Mouse (Mus musculus) kidney, postnatal 0 days (tissue): ENCODE data around the gene Tbc1d25. TPM values are rescaled to one million over a fixed set of nuclear protein-coding genes. Genes with fewer than 3 reads are reported as not detected.

Source experiments
- ATAC-seq: fragments of 200-750 bp; cut with Nextera tagmentation; replicated peaks from 2 replicates; pipeline ENCODE4 v1.8.0; 2017; ENCODE audit warnings: low read depth, moderate number of reproducible peaks, moderate TSS enrichment, moderate library complexity; ENCODE audit not compliant: low FRiP score
- DNase-seq: peaks from one replicate; pipeline ENCODE4 v3.0.0-alpha.2; 2016; ENCODE audit warnings: low spot score
- H3K27ac ChIP-seq: fragments of 300-500 bp; sonication (generic); 2 replicates; pipeline ENCODE4 v1.5.1; 2014; ENCODE audit warnings: mild to moderate bottlenecking
- H3K27me3 ChIP-seq: fragments of 300-500 bp; sonication (generic); 2 replicates; pipeline ENCODE4 v1.6.1; 2014; ENCODE audit warnings: low read length, mixed read lengths; ENCODE audit not compliant: insufficient read depth
- H3K36me3 ChIP-seq: fragments of 300-500 bp; sonication (generic); 2 replicates; pipeline ENCODE4 v1.6.1; 2014; ENCODE audit warnings: low read length, mixed read lengths; ENCODE audit not compliant: insufficient read depth
- H3K4me1 ChIP-seq: fragments of 300-500 bp; sonication (generic); replicated peaks from 2 replicates; pipeline ENCODE4 v1.6.1; 2014; ENCODE audit warnings: antibody characterized with exemption, low read length, mixed read lengths; ENCODE audit not compliant: insufficient read depth
- H3K4me2 ChIP-seq: fragments of 300-500 bp; sonication (generic); 2 replicates; pipeline ENCODE4 v1.6.1; 2014; ENCODE audit warnings: mild to moderate bottlenecking, low read length, moderate library complexity, mixed read lengths
- H3K4me3 ChIP-seq: fragments of 300-500 bp; sonication (generic); replicated peaks from 2 replicates; pipeline ENCODE4 v1.5.1; 2014; ENCODE audit warnings: low read depth, low read length
- H3K9ac ChIP-seq: fragments of 300-500 bp; sonication (generic); 2 replicates; pipeline ENCODE4 v1.6.1; 2014; ENCODE audit warnings: low read depth, low read length
- H3K9me3 ChIP-seq: fragments of 300-500 bp; sonication (generic); replicated peaks from 2 replicates; pipeline ENCODE4 v1.6.1; 2016; ENCODE audit warnings: low read length, inconsistent platforms, mixed read lengths
- CTCF ChIP-seq: IDR thresholded peaks from 2 replicates; pipeline ENCODE4 v1.5.1; 2016; ENCODE audit warnings: antibody characterized with exemption, low read depth, mild to moderate bottlenecking, moderate library complexity
- WGBS: fragments of 180-500 bp; shearing (Covaris S2); extraction: QIAGEN DNeasy Blood & Tissue Kit; methylation state at CpG from one replicate; pipeline ENCODE4 v1.1.7; 2014; 5-methylcytosine and 5-hydroxymethylcytosine counted together
- polyA plus RNA-seq: library from polyadenylated mRNA; unstranded; fragments of >200 nt; fragmentation: Nextera tagmentation; extraction: Ambion mirVana; gene quantifications from 2 replicates; pipeline ENCODE4 v1.2.1, GENCODE M21; 2015

Gene Tbc1d25
- polyA plus RNA-seq, 1 experiment from 2014 or later: 10.4 TPM

GRCm38 (mm10) chrX:8140446-8140845 lies 35.5 kb downstream of the Tbc1d25 start:
- 94% methylated on average over 2 of the region's 2 CpGs for WGBS
- ATAC-seq (no peak), DNase-seq (no peak)
- no peak for TF ChIP-seq CTCF
- H3K4me1 ChIP-seq: no peaks in the 10 kb centered on the region
- H3K36me3 ChIP-seq: 0 out of 2 replicates have a peak, but pooled peaks cover 2% of the 10 kb centered on the region
- H3K9ac ChIP-seq: no peak overlapping the region
- no peak overlapping the region for H3K27ac ChIP-seq
- H3K27me3 ChIP-seq: no peaks in the 10 kb centered on the region
- no peaks in the 10 kb centered on the region for H3K9me3 ChIP-seq
- no peak overlapping the region for H3K4me2 ChIP-seq
- no peak overlapping the region for H3K4me3 ChIP-seq

DNA sequence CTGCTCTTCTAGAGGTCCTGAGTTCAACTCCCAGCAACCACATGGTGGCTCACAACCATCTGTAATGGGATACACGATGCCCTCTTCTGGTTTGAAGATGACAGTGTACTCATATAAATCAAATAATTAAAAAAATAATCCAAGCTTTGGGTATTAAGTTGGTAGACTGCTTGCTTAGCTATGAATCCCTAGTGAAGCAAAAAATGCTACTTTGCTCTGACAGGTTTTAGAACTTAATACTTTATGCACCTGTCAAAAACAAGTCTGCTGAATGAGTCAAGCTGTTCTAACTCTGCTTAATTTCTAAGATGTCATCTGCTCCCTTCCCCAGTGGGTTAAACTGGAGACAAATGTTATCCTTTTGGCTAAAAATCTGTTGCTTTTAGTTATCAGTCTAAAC lies 36.5 kb downstream of the Tbc1d25 start:
- no peaks in the 10 kb centered on the region for H3K27me3 ChIP-seq
- 0 out of 2 replicates have a peak, but pooled peaks cover 2% of the 10 kb centered on the region for H3K36me3 ChIP-seq
- TF ChIP-seq CTCF: no peak
- no peak for ATAC-seq
- no peak overlapping the region for H3K9ac ChIP-seq
- 32% methylated on average over 1 of the region's 1 CpGs for WGBS
- no peak overlapping the region for H3K4me2 ChIP-seq
- no peaks in the 10 kb centered on the region for H3K4me1 ChIP-seq
- DNase-seq: no peak
- H3K9me3 ChIP-seq: no peaks in the 10 kb centered on the region
- no peak overlapping the region for H3K27ac ChIP-seq
- H3K4me3 ChIP-seq: no peak overlapping the region

DNA sequence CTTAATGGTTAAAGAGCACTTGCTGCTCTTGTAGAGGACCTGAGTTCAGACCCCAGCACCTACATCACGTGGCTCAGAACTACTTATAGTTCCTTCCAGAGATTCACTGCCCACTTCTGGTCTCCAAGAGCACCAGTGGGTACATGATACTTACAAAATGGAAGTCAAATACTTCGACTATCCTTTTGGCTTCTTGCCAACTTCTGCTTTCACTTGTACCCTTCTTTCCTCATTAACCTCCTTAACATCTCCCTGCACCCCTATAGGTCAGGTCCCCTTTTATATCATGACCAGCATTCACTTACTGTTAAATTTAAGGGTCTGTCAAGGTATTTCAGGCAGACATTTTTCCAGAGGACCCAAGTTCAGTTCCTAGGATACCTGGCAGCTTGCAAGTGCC lies 40.1 kb downstream of the Tbc1d25 start:
- no peaks in the 10 kb centered on the region for H3K4me1 ChIP-seq
- H3K4me3 ChIP-seq: no peak overlapping the region
- no peak overlapping the region for H3K27ac ChIP-seq
- H3K27me3 ChIP-seq: no peaks in the 10 kb centered on the region
- no peaks in the 10 kb centered on the region for H3K36me3 ChIP-seq
- H3K4me2 ChIP-seq: no peak overlapping the region
- ATAC-seq: no peak
- no peak overlapping the region for H3K9ac ChIP-seq
- H3K9me3 ChIP-seq: no peaks in the 10 kb centered on the region
- no peak for TF ChIP-seq CTCF
- 40% methylated on average over 2 of the region's 2 CpGs for WGBS
- DNase-seq: no peak

- Histone ChIP-seq H3K9ac (peak within 1 kb of the TSS; percentile 49; the same call in 1 of the 2 replicates), H3K9me3 (no peaks in the 10 kb centered on the region), H3K27me3 (no peaks in the 10 kb centered on the region), H3K27ac (peak within 1 kb of the TSS; percentile 95), H3K4me3 (peak within 1 kb of the TSS; percentile 45), H3K36me3 (0 out of 2 replicates have a peak, but pooled peaks cover 4% of the 10 kb centered on the region), H3K4me2 (peak within 1 kb of the TSS; percentile 60), H3K4me1 (no peaks in the 10 kb centered on the region)
- ATAC-seq (peak; percentile 94), DNase-seq (peak; percentile 91)
- WGBS: 29% methylated on average over 40 of the region's 40 CpGs
- TF ChIP-seq CTCF: 0 out of 2 replicates have a peak, but pooled peaks have one; percentile 23
These were observed 43.7 kb downstream of the Tbc1d25 start, which contains the start of gene Wdr13 for GRCm38 (mm10) chrX:8132017-8132976. Wdr13 (minus strand) TSS chrX:8132892.

DNA sequence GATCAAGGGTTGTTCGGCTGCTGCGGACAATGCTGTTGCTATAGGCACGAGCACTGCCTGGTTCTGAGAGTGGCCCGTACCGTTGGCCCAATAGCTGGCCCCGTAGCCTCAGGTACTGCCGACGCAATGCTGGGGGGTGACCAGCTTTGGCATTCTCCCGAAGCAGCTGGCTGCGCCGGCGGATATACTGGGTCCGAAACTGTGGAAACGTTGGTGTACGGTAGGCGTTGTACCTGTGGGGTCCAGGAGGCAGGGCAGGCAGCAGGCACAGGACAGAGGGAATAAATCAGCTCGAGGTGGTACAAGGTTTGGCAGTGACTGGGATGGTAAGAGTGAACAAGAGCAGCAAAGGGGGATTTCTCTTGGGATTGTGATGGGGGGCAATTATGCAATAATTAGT lies 44.6 kb downstream of the Tbc1d25 start:
- WGBS: 94% methylated on average over 17 of the region's 17 CpGs
- DNase-seq (no peak), ATAC-seq (no peak)
- Histone ChIP-seq H3K27ac (no peak overlapping the region), H3K9me3 (no peaks in the 10 kb centered on the region), H3K4me2 (peak overlapping the region; percentile 60), H3K4me1 (no peaks in the 10 kb centered on the region), H3K36me3 (0 out of 2 replicates have a peak, but pooled peaks cover 4% of the 10 kb centered on the region), H3K4me3 (peak overlapping the region; percentile 45), H3K9ac (no peak overlapping the region), H3K27me3 (no peaks in the 10 kb centered on the region)
- no peak for TF ChIP-seq CTCF

DNA sequence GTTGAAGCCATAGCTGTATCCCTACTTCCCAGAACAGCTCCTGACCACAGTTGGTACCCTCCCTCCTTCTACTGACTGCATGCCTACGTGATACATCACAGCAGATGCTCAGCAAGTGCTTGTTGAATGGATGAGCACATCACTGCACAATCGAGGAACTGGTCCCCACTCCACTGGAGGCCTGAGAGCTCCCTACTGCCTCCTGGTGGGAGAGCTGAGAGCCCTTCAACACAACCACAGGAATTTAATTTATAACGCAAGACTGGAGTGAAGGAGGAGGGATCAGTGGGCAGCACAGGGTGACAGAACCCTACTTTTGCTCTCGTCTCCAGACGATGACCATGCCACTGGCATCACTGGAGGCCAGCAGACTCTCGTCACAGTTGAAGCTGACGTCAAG lies 50.7 kb downstream of the Tbc1d25 start:
- H3K27ac ChIP-seq: no peak overlapping the region
- TF ChIP-seq CTCF: peak; percentile 33; the same call in 1 of the 2 replicates
- no peaks in the 10 kb centered on the region for H3K27me3 ChIP-seq
- ATAC-seq (no peak), DNase-seq (no peak)
- H3K4me3 ChIP-seq: no peak overlapping the region
- H3K36me3 ChIP-seq: 0 out of 2 replicates have a peak, but pooled peaks cover 4% of the 10 kb centered on the region
- H3K4me2 ChIP-seq: no peak overlapping the region
- no peaks in the 10 kb centered on the region for H3K9me3 ChIP-seq
- WGBS: 73% methylated on average over 7 of the region's 7 CpGs
- H3K9ac ChIP-seq: no peak overlapping the region
- H3K4me1 ChIP-seq: no peaks in the 10 kb centered on the region
